Mouse (Mus musculus) liver, embryonic 14.5 days (tissue): ENCODE results near the gene Vwa5b1. TPM values are rescaled to one million over a fixed set of nuclear protein-coding genes. Genes with fewer than 3 reads are reported as not detected.

Experiments used
- ATAC-seq: fragments of 200-750 bp; cut with Nextera tagmentation; 2 replicates; pipeline ENCODE4 v1.8.0; 2017; ENCODE audit warnings: moderate number of reproducible peaks, mild to moderate bottlenecking, moderate library complexity; ENCODE audit not compliant: insufficient read depth
- DNase-seq, 3 experiments: peaks; one replicate each; pipeline ENCODE4 v3.0.0-alpha.2; 2012 to 2013; ENCODE audit warnings: low read depth in 3 of 3, low spot score in 3 of 3
- H3K27ac ChIP-seq: fragments of 300-500 bp; sonication (generic); 2 replicates; pipeline ENCODE4 v1.5.1; 2014; ENCODE audit warnings: moderate library complexity, mild to moderate bottlenecking, control low read depth, inconsistent platforms
- H3K27me3 ChIP-seq: fragments of 300-500 bp; sonication (generic); 2 replicates; pipeline ENCODE4 v1.6.1; 2014; ENCODE audit warnings: mild to moderate bottlenecking, low read length, moderate library complexity; ENCODE audit not compliant: control insufficient read depth, insufficient read depth
- H3K36me3 ChIP-seq: fragments of 300-500 bp; sonication (generic); replicated peaks from 2 replicates; pipeline ENCODE4 v1.6.1; 2014; ENCODE audit warnings: low read depth; ENCODE audit not compliant: control insufficient read depth, insufficient read depth
- H3K4me1 ChIP-seq, 2 experiments: fragments of 200-500 bp in 1 of 2; fragments of 300-500 bp in 1 of 2; sonication (generic) in 1 of 2; replicated peaks; 2 replicates each; pipeline ENCODE4 v1.6.1; 2012 to 2014; ENCODE audit warnings: antibody characterized with exemption in 1 of 2, inconsistent platforms in 1 of 2, low read length in 1 of 2; ENCODE audit not compliant: control insufficient read depth in 2 of 2, insufficient read depth in 2 of 2
- H3K4me2 ChIP-seq: fragments of 300-500 bp; sonication (generic); 2 replicates; pipeline ENCODE4 v1.6.1; 2014; ENCODE audit warnings: low read depth, mild to moderate bottlenecking, control low read depth, moderate library complexity
- H3K4me3 ChIP-seq, 2 experiments: fragments of 200-500 bp in 1 of 2; fragments of 300-500 bp in 1 of 2; sonication (generic) in 1 of 2; 2 replicates each; pipeline ENCODE4 v1.5.1; 2012 to 2014; ENCODE audit warnings: low read depth in 2 of 2, low read length in 2 of 2, mild to moderate bottlenecking in 2 of 2, control low read depth in 1 of 2, inconsistent platforms in 1 of 2, moderate library complexity in 1 of 2; ENCODE audit not compliant: insufficient read depth in 1 of 2
- H3K9ac ChIP-seq: fragments of 300-500 bp; sonication (generic); replicated peaks from 2 replicates; pipeline ENCODE4 v1.6.1; 2014; ENCODE audit warnings: mild to moderate bottlenecking, control low read depth, moderate library complexity
- H3K9me3 ChIP-seq: fragments of 300-500 bp; sonication (generic); 2 replicates; pipeline ENCODE4 v1.6.1; 2016; ENCODE audit warnings: low read length, mixed read lengths; ENCODE audit not compliant: control insufficient read depth
- CTCF ChIP-seq: IDR thresholded peaks from 2 replicates; pipeline ENCODE4 v1.5.1; 2016; ENCODE audit warnings: antibody characterized with exemption, low read depth, control low read depth
- EP300 ChIP-seq: IDR thresholded peaks from 2 replicates; pipeline ENCODE4 v1.6.1; 2016; ENCODE audit warnings: antibody characterized with exemption, low read depth
- WGBS: fragments of 180-500 bp; shearing (Covaris S2); extraction: QIAGEN DNeasy Blood & Tissue Kit; methylation state at CpG from one replicate; pipeline ENCODE4 v1.1.7; 2014; ENCODE audit not compliant: insufficient replicate concordance; 5-methylcytosine and 5-hydroxymethylcytosine counted together
- polyA plus RNA-seq, 2 experiments: library from polyadenylated mRNA; depleted of rRNA in 1 of 2; stranded (reverse) in 1 of 2; unstranded in 1 of 2; fragments of >200 nt; fragmentation: Nextera tagmentation in 1 of 2; extraction: Ambion mirVana in 1 of 2; gene quantifications; 2 replicates each; pipeline versions ENCODE4 v1.2.1 to v1.2.3; 2012 to 2014

Vwa5b1 gene
- polyA plus RNA-seq, 2 experiments, result not detected

- H3K9me3 ChIP-seq, result no peaks in the 10 kb centered on the region
- no peaks in the 10 kb centered on the region; a peak in 1 of 4 replicates for H3K4me1 ChIP-seq
- no peaks in the 10 kb centered on the region for H3K27me3 ChIP-seq
- no peak overlapping the region for H3K27ac ChIP-seq
- H3K4me2 ChIP-seq, result no peak overlapping the region
- ATAC-seq (no peak), DNase-seq (no peak)
- WGBS, result 5% methylated on average over 8 of the region's 8 CpGs
- no peak overlapping the region for H3K9ac ChIP-seq
- H3K36me3 ChIP-seq, result no peaks in the 10 kb centered on the region
- TF ChIP-seq CTCF (no peak), EP300 (no peak)
- H3K4me3 ChIP-seq, result no peak overlapping the region
Observed at GRCm38 (mm10) chr4:138614454-138614853, 21.2 kb downstream of the Vwa5b1 start.

GRCm38 (mm10) chr4:138601926-138602325 lies 33.8 kb downstream of the Vwa5b1 start:
- TF ChIP-seq EP300 (no peak), CTCF (no peak)
- no peak for ATAC-seq

GRCm38 (mm10) chr4:138597904-138598347 lies 37.8 kb downstream of the Vwa5b1 start:
- H3K27me3 ChIP-seq, result no peaks in the 10 kb centered on the region
- no peak overlapping the region for H3K9ac ChIP-seq
- H3K4me2 ChIP-seq, result no peak overlapping the region
- no peak overlapping the region for H3K27ac ChIP-seq
- no peaks in the 10 kb centered on the region for H3K9me3 ChIP-seq
- TF ChIP-seq EP300, result no peak
- TF ChIP-seq CTCF, result no peak
- no peak overlapping the region for H3K4me3 ChIP-seq
- WGBS, result 10% methylated on average over 7 of the region's 7 CpGs
- no peak for DNase-seq
- ATAC-seq, result no peak
- H3K4me1 ChIP-seq, result no peaks in the 10 kb centered on the region
- H3K36me3 ChIP-seq, result no peaks in the 10 kb centered on the region

More at GRCm38 (mm10) chr4:138601926-138602325, 33.8 kb downstream of the Vwa5b1 start:
- no peak for DNase-seq
- WGBS, result 62% methylated on average over 9 of the region's 9 CpGs
- no peaks in the 10 kb centered on the region for H3K9me3 ChIP-seq
- H3K27me3 ChIP-seq, result no peaks in the 10 kb centered on the region
- H3K4me2 ChIP-seq, result no peak overlapping the region
- H3K4me3 ChIP-seq, result no peak overlapping the region
- no peak overlapping the region for H3K27ac ChIP-seq
- no peaks in the 10 kb centered on the region for H3K4me1 ChIP-seq
- no peak overlapping the region for H3K9ac ChIP-seq
- H3K36me3 ChIP-seq, result no peaks in the 10 kb centered on the region

GRCm38 (mm10) chr4:138596391-138597130 lies 39.1 kb downstream of the Vwa5b1 start:
- Histone ChIP-seq H3K36me3 (no peaks in the 10 kb centered on the region), H3K27ac (no peak overlapping the region), H3K4me1 (no peaks in the 10 kb centered on the region), H3K4me2 (no peak overlapping the region), H3K4me3 (no peak overlapping the region), H3K27me3 (no peaks in the 10 kb centered on the region), H3K9me3 (no peaks in the 10 kb centered on the region), H3K9ac (no peak overlapping the region)
- no peak for TF ChIP-seq EP300
- no peak for TF ChIP-seq CTCF
- DNase-seq, result no peak
- ATAC-seq, result no peak
- 60% methylated on average over 12 of the region's 12 CpGs for WGBS

GRCm38 (mm10) chr4:138584946-138585345 lies 50.7 kb downstream of the Vwa5b1 start:
- no peaks in the 10 kb centered on the region for H3K36me3 ChIP-seq
- no peaks in the 10 kb centered on the region for H3K9me3 ChIP-seq
- no peak for TF ChIP-seq CTCF
- TF ChIP-seq EP300, result no peak
- ATAC-seq, result no peak
- no peak overlapping the region for H3K27ac ChIP-seq
- no peaks in the 10 kb centered on the region for H3K27me3 ChIP-seq
- H3K9ac ChIP-seq, result no peak overlapping the region
- DNase-seq, result no peak
- no peak overlapping the region for H3K4me3 ChIP-seq
- H3K4me1 ChIP-seq, result no peaks in the 10 kb centered on the region
- no peak overlapping the region for H3K4me2 ChIP-seq
